Mouse (Mus musculus) C2C12 (cell line): ENCODE data around the gene Gars.

Experiments
- CEBPB ChIP-seq: IDR thresholded peaks from one replicate; pipeline ENCODE4 v1.6.1; 2011; ENCODE audit warnings: low read depth, mild to moderate bottlenecking, control low read depth, moderate library complexity
- CTCF ChIP-seq: IDR thresholded peaks from one replicate; pipeline ENCODE4 v1.5.1; 2011; ENCODE audit not compliant: control insufficient read depth, insufficient read depth, insufficient read length
- MAX ChIP-seq: IDR thresholded peaks from one replicate; pipeline ENCODE4 v1.6.1; 2011; ENCODE audit warnings: mild to moderate bottlenecking, control low read depth

GRCm38 (mm10) chr6:55003559-55003958 is 34.2 kb upstream of the Gars start:
- TF ChIP-seq MAX (no peak), CTCF (no peak), CEBPB (no peak)
